Mouse (Mus musculus): Measurements from ENCODE around the gene Col5a3.

- TF ChIP-seq CTCF (IDR thresholded peaks at IDR 0.05; ENCODE audit: extremely low read depth, insufficient read depth, low read length), result no peak
- no peak for TF ChIP-seq POLR2A (IDR thresholded peaks at IDR 0.05; ENCODE audit: extremely low read depth, insufficient read depth, low read length)
Observed at GRCm38 (mm10) chr9:20746017-20746660, 68.7 kb downstream of the Col5a3 start, which contains the start of gene Olfm2.
